Mouse (Mus musculus) adrenal gland, postnatal 10 days (tissue): ENCODE results near the gene Pgc. TPM values are rescaled to one million over a fixed set of nuclear protein-coding genes. Genes with fewer than 3 reads are reported as not detected.

Experiments used
- DNase-seq: peaks from one replicate; pipeline ENCODE4 v3.0.0; 2021; ENCODE audit warnings: mixed read lengths
- total RNA-seq, 2 experiments: library from RNA; stranded (reverse); gene quantifications; 2 replicates each; pipeline ENCODE4 v1.2.3; 2021

The Pgc gene
- total RNA-seq, 2 experiments from 2014 or later, result not detected

DNA sequence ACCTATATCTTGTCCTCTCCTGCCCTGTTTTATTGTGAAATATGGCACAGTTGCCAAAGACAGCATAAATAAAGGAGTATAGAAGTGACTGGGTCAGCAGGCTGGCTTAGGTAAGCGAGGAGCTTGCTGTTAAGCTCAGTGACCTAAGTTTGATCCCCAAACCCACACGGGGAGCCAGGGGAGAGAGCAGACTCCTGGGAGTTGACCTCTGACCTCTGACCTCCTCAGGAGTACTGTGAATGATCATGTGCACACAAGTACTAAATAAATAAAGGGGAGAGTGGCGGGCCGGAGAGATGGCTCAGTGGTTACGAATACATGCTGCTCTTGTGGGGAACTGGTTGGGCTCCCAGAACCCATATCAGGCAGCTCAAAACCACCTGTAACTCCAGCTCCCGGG lies 23.5 kb downstream of the Pgc start:
- DNase-seq, result no peak

DNA sequence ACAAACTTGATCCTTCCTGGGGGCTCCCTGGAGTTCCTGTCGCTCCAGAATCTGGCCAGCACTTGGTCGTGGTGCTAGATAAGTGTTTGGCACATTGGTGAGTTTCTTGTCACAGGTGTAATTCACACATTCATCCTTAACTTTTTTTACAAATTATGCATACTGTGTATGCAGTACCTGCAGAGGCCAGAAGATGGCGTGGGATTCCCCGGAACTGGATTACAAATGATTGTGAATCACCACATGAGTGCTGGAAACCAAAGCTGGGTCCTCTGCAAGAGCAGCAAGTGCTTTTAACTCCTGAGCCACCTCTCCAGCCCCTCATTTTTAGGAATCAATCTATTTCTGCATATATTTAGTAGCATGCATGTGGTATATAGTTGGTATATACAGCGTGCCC lies 25.2 kb downstream of the Pgc start:
- DNase-seq, result no peak

DNA sequence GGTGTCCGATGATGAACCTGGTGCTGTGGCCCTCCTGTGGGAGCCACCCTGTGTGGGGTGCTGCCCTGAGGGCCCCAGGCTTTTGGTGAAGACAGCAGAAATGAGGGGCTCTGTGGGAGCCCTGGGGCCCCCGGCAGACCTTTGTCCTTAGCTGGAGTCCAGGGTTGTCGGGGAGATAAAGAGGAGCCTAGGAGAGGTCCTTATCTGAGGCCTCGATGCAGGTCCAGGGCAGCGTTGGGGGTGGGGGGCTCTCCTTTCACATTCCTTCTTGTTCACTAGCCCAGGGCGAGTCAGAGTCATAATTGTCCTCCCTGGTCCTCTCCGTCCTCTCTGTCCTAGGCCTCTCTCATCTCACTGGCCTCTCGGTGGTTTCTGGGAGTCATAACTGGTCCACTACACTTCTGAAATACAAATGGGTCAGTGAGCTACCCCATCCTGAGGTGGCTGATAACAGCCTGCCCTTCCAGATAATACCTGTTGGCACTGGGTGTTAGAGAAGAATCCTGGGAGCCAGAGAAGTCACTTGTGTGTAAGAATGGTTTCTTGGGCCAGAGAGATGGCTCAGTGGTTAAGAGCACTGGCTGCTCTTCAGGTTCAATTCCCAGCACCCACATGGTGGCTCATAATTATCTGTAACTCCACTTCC lies 26.6 kb downstream of the Pgc start:
- no peak for DNase-seq

DNA sequence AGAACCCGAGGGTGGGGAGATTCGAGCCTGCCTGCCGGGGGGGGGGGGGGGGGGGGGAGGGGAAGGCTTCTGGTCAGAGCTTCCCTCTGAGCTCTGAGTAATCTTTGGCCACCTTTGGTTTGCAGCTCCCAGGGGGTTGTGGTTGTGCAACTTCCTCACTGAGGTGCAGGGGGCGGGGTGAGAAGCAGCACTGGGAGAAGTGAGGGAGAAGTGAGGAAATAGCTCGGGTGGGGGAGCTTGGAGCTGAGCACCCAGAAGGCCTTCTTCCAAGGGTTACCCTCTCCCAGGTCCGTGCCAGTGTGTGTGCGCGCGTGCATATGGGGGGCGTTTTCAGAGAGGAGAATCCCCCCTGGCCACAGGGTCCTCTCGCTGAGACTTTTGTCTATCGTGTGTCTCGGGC lies 27.6 kb downstream of the Pgc start:
- DNase-seq, result peak; percentile 80

- no peak for DNase-seq
These were observed 29.7 kb downstream of the Pgc start for GRCm38 (mm10) chr17:47756366-47756765.

DNA sequence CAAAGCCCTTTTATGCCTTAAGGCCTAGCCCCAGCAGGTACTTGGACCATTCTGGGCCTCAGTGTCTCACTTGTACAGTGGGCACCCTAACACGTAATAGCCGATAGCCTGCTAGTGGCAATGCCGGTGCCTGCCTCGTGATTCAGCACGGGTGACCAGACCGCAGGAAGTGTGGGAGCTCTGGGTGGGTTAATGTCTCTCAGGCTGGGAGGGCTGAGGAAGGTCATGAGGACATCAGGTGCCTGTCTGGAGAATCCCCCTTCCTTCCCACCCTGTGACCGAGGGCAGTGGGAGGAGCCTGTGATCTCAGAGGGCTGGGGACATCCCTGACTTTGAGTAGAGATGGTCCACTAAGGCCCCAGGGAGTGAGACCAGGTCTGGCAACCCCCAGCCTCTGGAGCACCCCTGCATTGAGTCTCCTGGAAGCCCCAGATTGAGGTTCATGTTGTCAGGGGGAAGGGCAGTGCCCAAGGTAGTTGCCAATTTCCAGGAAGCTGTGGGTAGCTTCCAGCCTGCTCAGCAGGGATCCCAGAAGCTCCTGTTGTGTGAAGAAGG lies 30.5 kb downstream of the Pgc start:
- no peak for DNase-seq

DNA sequence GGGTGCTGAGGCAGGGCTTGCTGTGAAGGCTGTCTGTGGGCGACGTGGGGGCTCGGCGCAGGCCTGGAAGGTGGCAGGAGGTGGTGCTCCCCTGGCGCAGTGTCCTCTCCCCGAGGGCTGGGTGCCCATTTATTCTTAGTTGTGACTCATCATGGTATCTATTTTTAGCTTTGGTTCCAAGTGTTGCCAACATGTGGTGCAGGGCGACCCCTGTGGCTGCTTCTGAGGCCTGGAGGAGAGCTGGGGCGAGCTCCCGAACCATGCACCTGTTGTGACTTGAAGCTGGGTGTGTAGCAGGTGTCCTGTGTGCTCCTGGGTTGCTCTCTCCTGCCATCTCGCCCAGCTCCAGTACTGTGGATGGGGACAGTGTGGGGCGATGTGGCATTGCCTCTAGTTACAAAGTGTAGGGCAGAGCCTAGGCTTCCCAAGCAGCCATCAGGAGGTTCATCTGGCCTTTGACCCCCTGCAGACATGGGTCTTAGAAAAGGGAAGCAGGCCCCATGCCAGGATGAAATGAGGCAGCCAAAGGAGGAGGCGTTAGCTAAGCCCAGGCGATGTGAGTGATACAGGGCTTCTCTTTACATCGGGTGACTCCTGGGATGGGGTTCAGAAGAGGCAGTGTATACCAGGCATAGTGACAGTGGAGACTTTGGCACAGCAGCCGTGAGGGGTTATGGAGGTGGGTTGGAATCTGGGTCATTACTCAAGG lies 33.2 kb downstream of the Pgc start:
- DNase-seq, result peak; percentile 64

- DNase-seq, result no peak
These were observed 35.4 kb downstream of the Pgc start for GRCm38 (mm10) chr17:47762028-47762427.

- DNase-seq, result peak; percentile 76
These were observed 36.1 kb downstream of the Pgc start for GRCm38 (mm10) chr17:47762518-47763340.

- DNase-seq, result no peak
These were observed 39.3 kb downstream of the Pgc start for GRCm38 (mm10) chr17:47765986-47766385.

- DNase-seq, result no peak
These were observed 39.9 kb downstream of the Pgc start for GRCm38 (mm10) chr17:47766407-47767043.

- DNase-seq, result no peak
These were observed 40.4 kb downstream of the Pgc start for GRCm38 (mm10) chr17:47767081-47767455.

DNA sequence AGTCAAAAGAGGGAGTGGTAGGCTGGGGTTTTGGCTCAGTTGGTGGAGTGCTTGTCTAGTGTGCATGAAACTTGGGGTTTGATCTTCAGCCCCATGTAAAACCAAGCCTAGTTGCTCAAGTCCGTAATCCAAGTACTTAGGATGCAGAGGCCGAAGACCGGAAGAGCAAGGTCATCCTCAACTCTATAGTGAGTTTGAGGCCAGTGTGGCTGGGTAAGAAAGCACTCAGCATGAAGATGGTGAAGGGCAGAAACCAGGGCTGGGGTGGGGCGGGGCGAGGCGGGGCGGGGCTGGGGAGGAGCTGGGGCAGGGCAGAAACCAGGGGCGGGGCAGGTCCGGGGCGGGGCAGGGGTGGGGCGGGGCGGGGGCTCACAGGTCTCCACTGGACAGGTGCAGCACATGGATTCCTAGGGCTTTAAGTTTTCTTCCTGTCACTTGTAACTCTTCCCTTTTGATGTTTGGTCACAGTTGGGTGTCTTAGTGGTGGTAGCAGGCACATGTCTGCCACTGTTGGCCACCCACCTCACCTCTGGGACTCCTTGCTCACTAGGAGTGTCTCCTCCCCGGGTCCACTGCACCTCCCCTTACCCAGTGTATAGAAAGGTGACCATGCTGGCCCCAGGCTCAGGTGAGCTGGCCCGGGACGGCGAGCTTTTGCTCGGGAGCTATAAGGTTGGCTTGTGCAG lies 41.0 kb downstream of the Pgc start:
- DNase-seq, result no peak

DNA sequence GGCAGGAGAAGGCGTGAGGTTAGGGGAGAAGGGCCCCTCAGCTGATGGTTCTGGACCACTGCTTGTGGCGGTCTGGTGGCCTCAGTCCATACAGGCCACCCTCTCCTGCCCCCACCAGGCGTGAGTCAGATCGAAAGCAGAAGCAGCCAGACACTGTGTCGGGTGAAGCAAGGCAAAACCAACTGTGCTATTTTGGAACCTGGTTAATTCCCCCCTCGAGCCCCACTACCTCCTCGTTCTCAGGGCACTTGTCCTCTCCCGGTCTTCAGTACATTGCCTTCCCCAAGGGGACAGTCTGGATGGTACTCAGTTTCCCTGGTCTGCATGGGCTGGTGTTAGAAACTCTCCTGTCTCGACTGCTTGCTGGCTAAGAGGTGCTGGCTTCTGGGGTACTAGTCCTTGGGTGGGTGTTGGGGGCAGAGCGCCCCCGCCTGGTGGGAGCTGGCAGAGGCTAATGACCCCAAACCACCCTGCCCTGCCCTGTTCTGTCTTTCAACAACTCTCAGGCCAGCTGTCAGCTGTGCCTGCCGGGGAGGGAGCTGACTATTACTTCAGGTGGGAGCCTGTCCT lies 42.1 kb downstream of the Pgc start:
- no peak for DNase-seq

GRCm38 (mm10) chr17:47769389-47770299 lies 43.0 kb downstream of the Pgc start:
- DNase-seq, result no peak

GRCm38 (mm10) chr17:47773604-47774003 lies 47.0 kb downstream of the Pgc start:
- no peak for DNase-seq

DNA sequence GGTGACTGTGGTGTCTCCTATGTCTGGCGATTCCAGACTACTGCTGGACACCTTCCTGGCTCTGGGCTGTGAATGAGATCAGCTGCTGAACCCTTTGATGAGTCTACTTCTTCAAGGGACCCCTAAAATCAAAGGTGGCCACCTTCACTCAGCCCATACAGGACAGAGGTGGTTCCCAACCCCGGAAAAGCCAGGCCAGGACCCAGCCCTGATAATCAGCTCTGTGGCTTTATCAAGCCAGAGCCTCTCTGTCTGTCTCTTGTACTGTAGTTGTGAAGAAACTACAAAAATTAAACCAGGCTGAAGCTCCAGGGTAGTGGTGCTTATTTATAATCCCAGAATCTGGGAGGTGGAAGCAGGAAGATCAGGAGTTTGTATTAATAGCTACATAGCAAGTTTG lies 50.5 kb downstream of the Pgc start:
- DNase-seq, result no peak

DNA sequence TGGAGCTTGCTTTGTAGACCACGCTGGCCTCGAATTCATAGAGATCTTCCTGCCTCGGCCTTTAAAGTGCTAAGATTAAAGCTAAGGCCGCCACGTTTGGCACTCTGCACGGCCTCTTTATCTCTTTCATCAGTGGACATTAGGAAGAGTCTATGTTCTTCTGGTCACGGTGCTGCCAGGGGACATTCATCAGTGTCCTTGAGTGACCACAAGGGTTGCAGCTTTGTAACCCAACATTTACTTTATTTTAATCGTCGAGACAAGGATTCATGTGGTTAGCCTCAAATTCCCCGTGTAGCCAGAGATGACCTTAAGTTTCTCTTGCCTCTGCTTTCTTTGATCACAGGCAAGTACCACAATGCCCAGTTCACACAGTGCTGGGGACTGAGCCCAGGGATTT lies 53.8 kb downstream of the Pgc start:
- DNase-seq, result no peak

DNA sequence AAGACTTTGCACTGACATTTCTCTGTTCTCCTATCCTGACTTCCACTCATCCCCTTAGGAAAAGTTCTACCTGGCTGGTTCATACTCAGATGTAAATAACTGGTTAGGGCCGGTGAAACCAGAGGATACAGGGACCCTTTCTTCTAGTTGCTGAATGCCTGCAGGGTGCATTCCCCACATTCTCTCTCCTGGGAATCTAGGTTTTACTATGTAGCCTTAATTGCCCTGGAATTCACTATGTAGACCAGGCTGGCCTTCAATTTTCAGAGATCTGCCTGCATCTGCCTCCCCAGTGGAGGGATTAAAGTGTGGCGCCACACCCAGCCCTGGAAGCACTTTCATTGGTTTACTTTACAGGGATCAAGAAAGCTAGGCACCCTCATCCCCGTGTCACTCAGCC lies 55.8 kb downstream of the Pgc start:
- DNase-seq, result no peak

DNA sequence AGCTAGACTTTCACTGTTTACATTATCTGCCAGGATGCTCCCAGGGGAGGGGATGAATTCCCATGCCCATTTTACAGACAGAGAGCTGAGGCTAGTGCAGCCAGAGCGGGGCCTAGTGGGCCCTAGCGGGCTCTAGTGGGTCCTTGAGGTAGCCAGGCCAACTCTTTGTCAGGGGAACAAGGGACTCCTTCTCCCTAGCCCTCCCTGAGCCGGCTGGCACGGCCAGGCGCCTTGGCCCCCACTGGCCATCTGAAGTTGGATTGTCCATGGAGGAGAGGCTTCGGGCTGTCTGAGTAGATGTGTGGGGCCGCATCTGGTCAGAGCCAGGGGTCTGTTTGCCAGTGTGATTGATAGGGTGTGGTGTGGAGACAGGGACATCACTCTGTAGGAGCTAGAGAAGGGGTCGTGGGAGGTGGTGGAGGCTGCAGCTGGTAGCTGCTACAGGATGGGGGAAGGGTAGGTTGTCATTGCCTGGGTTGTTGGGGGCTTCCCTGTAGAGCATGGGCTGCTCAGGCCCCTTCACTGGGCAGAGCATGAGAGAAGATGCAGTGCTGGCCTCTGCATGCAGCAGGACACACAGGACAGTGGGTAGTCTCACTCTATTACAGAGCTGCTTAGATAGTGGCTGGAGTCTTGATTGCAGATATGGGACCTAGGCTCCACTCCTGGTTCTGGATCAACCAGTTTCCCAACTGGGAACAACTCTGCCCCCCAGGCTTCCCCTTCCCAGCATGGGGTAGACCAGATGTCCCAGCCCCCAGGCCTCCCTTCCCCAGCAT lies 57.0 kb downstream of the Pgc start:
- DNase-seq, result no peak
